Mouse (Mus musculus) testis, adult 2 months (tissue): ENCODE data around the gene Zdhhc21.

Experiments used
- CTCF ChIP-seq: fragments of 200-500 bp; IDR thresholded peaks from 2 replicates; pipeline ENCODE4 v1.5.1; 2012; ENCODE audit warnings: low read depth, mild to moderate bottlenecking, inconsistent platforms, low read length, moderate library complexity; ENCODE audit not compliant: control insufficient read depth, insufficient read depth, insufficient replicate concordance
- POLR2A ChIP-seq: fragments of 200-500 bp; IDR thresholded peaks from 2 replicates; pipeline ENCODE4 v1.6.1; 2012; ENCODE audit warnings: low read depth, mild to moderate bottlenecking, inconsistent platforms, low read length, moderate library complexity; ENCODE audit not compliant: control insufficient read depth

DNA sequence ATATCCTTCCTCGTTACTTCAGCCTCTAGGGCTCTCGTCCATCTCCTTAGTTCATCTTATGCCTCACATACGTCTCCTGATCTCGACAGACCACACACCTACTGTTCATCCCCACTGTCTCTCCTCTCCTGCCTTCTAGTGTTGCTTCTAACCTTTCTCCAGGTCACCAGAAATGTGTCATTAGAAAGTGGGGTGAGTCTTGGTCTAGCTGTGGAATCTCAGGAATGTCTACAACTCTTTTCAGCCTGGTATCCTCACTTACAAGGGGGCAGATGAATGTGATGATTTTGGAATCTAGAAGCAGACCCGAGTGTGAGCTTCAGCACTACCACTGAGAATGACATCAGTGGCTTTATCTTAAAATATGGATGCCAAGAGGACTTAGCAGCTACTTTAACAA lies 96.2 kb downstream of the Zdhhc21 start:
- TF ChIP-seq POLR2A = no peak
- TF ChIP-seq CTCF = no peak
